Mouse (Mus musculus): ENCODE measurements around the gene 2310034G01Rik. TPM values are rescaled to one million over a fixed set of nuclear protein-coding genes. Genes with fewer than 3 reads are reported as not detected.

Gene 2310034G01Rik
- total and polyA plus RNA-seq, 3 experiments = 0.50 to 0.95 TPM; not detected in 1

- no peaks in the 10 kb centered on the region for H3K27me3 ChIP-seq (ENCODE audit: control insufficient read depth in 1 of 2, insufficient read depth in 2 of 2, low read length in 2 of 2)
- H3K9ac ChIP-seq (ENCODE audit: control insufficient read depth, low read depth, low read length, poor library complexity, severe bottlenecking) = no peak overlapping the region
- no peaks in the 10 kb centered on the region for H3K9me3 ChIP-seq (replicated peaks; ENCODE audit: insufficient read depth, low read length)
- TF ChIP-seq MAX (IDR thresholded peaks at IDR 0.05; ENCODE audit: low read length) (no peak), EP300 (IDR thresholded peaks at IDR 0.05; ENCODE audit: low read depth in 1 of 2, low read length in 2 of 2) (no peak), BHLHE40 (IDR thresholded peaks at IDR 0.05; ENCODE audit: borderline replicate concordance, low read depth, low read length) (no peak)
- no peak for DNase-seq (ENCODE audit: low read depth, low spot score)
- no peak overlapping the region for H3K27ac ChIP-seq (ENCODE audit: control insufficient read depth, low read depth, low read length)
- no peaks in the 10 kb centered on the region; the same call in 1 of the 2 replicates for H3K79me2 ChIP-seq (ENCODE audit: control insufficient read depth, insufficient read depth, low read length, poor library complexity)
- H3K4me1 ChIP-seq (ENCODE audit: control insufficient read depth in 1 of 2, insufficient read depth in 2 of 2, low read length in 2 of 2) = no peaks in the 10 kb centered on the region
- H3K4me3 ChIP-seq (ENCODE audit: control insufficient read depth in 1 of 2, insufficient read depth in 1 of 2, low read depth in 2 of 2, low read length in 2 of 2) = no peak overlapping the region
- peaks cover 0 to 56% of the 10 kb centered on the region in 2 experiments; a peak in 2 of 4 replicates for H3K36me3 ChIP-seq (ENCODE audit: control insufficient read depth in 1 of 2, insufficient read depth in 2 of 2, low read length in 2 of 2)
These were observed 32.2 kb upstream of the 2310034G01Rik start for GRCm38 (mm10) chr19:46382275-46382674.

GRCm38 (mm10) chr19:46375891-46376290 is 25.8 kb upstream of the 2310034G01Rik start:
- no peaks in the 10 kb centered on the region for H3K9me3 ChIP-seq (replicated peaks; ENCODE audit: insufficient read depth, low read length)
- no peaks in the 10 kb centered on the region for H3K27me3 ChIP-seq (ENCODE audit: control insufficient read depth in 1 of 2, insufficient read depth in 2 of 2, low read length in 2 of 2)
- H3K4me3 ChIP-seq (ENCODE audit: control insufficient read depth in 1 of 2, insufficient read depth in 1 of 2, low read depth in 2 of 2, low read length in 2 of 2) = no peak overlapping the region
- H3K27ac ChIP-seq (ENCODE audit: control insufficient read depth, low read depth, low read length) = no peak overlapping the region
- peaks cover 0 to 19% of the 10 kb centered on the region in 2 experiments; a peak in 2 of 4 replicates for H3K36me3 ChIP-seq (ENCODE audit: control insufficient read depth in 1 of 2, insufficient read depth in 2 of 2, low read length in 2 of 2)
- H3K79me2 ChIP-seq (ENCODE audit: control insufficient read depth, insufficient read depth, low read length, poor library complexity) = no peaks in the 10 kb centered on the region
- H3K9ac ChIP-seq (ENCODE audit: control insufficient read depth, low read depth, low read length, poor library complexity, severe bottlenecking) = no peak overlapping the region
- peak; percentile 80; the same call in 1 of the 2 replicates for TF ChIP-seq POLR2AphosphoS2 (IDR thresholded peaks at IDR 0.05; ENCODE audit: low read length)
- no peak for TF ChIP-seq ETS1 (IDR thresholded peaks at IDR 0.05; ENCODE audit: low read depth, low read length)
- peak in 1 of 2 experiments; percentile 20; a peak in 1 of 4 replicates for TF ChIP-seq POLR2A (IDR thresholded peaks at IDR 0.05; ENCODE audit: control insufficient read depth in 1 of 2, insufficient read depth in 1 of 2, low read depth in 1 of 2, low read length in 2 of 2, poor library complexity in 1 of 2)
- DNase-seq (ENCODE audit: low read depth, low spot score) = no peak
- H3K4me1 ChIP-seq (ENCODE audit: control insufficient read depth in 1 of 2, insufficient read depth in 2 of 2, low read length in 2 of 2) = no peaks in the 10 kb centered on the region

GRCm38 (mm10) chr19:46375489-46375888 is 25.4 kb upstream of the 2310034G01Rik start:
- H3K9me3 ChIP-seq (replicated peaks; ENCODE audit: insufficient read depth, low read length) = no peaks in the 10 kb centered on the region
- TF ChIP-seq BHLHE40 (IDR thresholded peaks at IDR 0.05; ENCODE audit: borderline replicate concordance, low read depth, low read length) (no peak), TAL1 (IDR thresholded peaks at IDR 0.05; ENCODE audit: low read length) (no peak), POLR2AphosphoS5 (IDR thresholded peaks at IDR 0.05; ENCODE audit: borderline replicate concordance, low read depth, low read length) (no peak), SIN3A (IDR thresholded peaks at IDR 0.05; ENCODE audit: low read length) (no peak), HCFC1 (IDR thresholded peaks at IDR 0.05; ENCODE audit: low read depth, low read length) (no peak), ZNF384 (IDR thresholded peaks at IDR 0.05; ENCODE audit: low read depth, low read length) (no peak), USF2 (IDR thresholded peaks at IDR 0.05; ENCODE audit: borderline replicate concordance in 1 of 2, insufficient read depth in 1 of 2, low read depth in 1 of 2, low read length in 2 of 2) (no peak), MAZ (IDR thresholded peaks at IDR 0.05; ENCODE audit: low read depth, low read length) (no peak), ZC3H11A (IDR thresholded peaks at IDR 0.05; ENCODE audit: low read depth, low read length) (no peak), SMC3 (IDR thresholded peaks at IDR 0.05; ENCODE audit: low read depth, low read length) (no peak), RCOR1 (IDR thresholded peaks at IDR 0.05; ENCODE audit: low read depth, low read length) (no peak), ZMIZ1 (IDR thresholded peaks at IDR 0.05; ENCODE audit: low read depth, low read length) (no peak), MAFK (IDR thresholded peaks at IDR 0.05; ENCODE audit: borderline replicate concordance, low read depth, low read length) (no peak), ELF1 (IDR thresholded peaks at IDR 0.05; ENCODE audit: low read depth, low read length) (no peak), CTCF (IDR thresholded peaks at IDR 0.05 in 2 of 3, conservative IDR thresholded peaks at IDR 0.05 in 1 of 3; ENCODE audit: control insufficient read depth in 1 of 3, insufficient read depth in 1 of 3, low read depth in 2 of 3, low read length in 3 of 3, poor library complexity in 1 of 3, severe bottlenecking in 1 of 3) (no peak)
- H3K36me3 ChIP-seq (ENCODE audit: control insufficient read depth in 1 of 2, insufficient read depth in 2 of 2, low read length in 2 of 2) = peaks cover 0 to 17% of the 10 kb centered on the region in 2 experiments; a peak in 2 of 4 replicates
- no peak overlapping the region for H3K27ac ChIP-seq (ENCODE audit: control insufficient read depth, low read depth, low read length)
- H3K9ac ChIP-seq (ENCODE audit: control insufficient read depth, low read depth, low read length, poor library complexity, severe bottlenecking) = no peak overlapping the region
- H3K79me2 ChIP-seq (ENCODE audit: control insufficient read depth, insufficient read depth, low read length, poor library complexity) = no peaks in the 10 kb centered on the region
- no peaks in the 10 kb centered on the region for H3K4me1 ChIP-seq (ENCODE audit: control insufficient read depth in 1 of 2, insufficient read depth in 2 of 2, low read length in 2 of 2)
- no peak overlapping the region for H3K4me3 ChIP-seq (ENCODE audit: control insufficient read depth in 1 of 2, insufficient read depth in 1 of 2, low read depth in 2 of 2, low read length in 2 of 2)
- no peak for DNase-seq (ENCODE audit: low read depth, low spot score)
- no peaks in the 10 kb centered on the region for H3K27me3 ChIP-seq (ENCODE audit: control insufficient read depth in 1 of 2, insufficient read depth in 2 of 2, low read length in 2 of 2)

All from MEL (cell line).